Mouse (Mus musculus): ENCODE measurements at regions not wholly inside any gene's neighbourhood (a gene's known extent, or its start where the extent isn't known, plus 50 kb on each side); places are given as distances from the start of the nearest gene placed in this dataset.

DNA sequence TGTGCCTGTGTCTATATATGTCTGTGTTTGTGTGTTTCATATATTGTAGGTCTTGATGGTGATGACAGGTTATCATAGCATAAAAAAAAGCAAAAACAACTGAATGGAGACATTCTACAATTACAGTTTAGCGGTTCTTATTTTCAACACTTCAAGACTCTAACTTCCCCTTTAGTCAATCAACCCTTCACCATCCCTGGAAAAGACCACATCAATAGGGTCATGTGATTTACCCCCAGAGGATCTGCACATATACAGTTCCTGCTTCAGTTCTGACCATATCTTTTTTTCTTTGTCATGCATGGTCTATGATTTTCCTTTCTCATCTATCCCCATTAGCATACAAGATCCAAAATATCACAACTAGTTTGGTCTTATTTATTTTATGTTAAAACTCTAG lies 3348.9 kb upstream of the Lrrc6 start:
- Histone ChIP-seq H3K9me3 (ENCODE audit: control insufficient read depth, low read length) (no peaks in the 10 kb centered on the region), H3K4me1 (replicated peaks; ENCODE audit: control insufficient read depth, insufficient read depth) (no peaks in the 10 kb centered on the region), H3K4me3 (ENCODE audit: low read depth, low read length) (no peak overlapping the region), H3K36me3 (ENCODE audit: control insufficient read depth, insufficient read depth, low read length) (no peaks in the 10 kb centered on the region), H3K27ac (replicated peaks) (no peak overlapping the region), H3K9ac (ENCODE audit: low read length) (no peak overlapping the region), H3K27me3 (ENCODE audit: control insufficient read depth, insufficient read depth, low read length) (no peaks in the 10 kb centered on the region), H3K4me2 (replicated peaks; ENCODE audit: low read depth) (no peak overlapping the region)
- ATAC-seq (ENCODE audit: low FRiP score, low TSS enrichment) (no peak), DNase-seq (ENCODE audit: low spot score) (no peak)
- WGBS = 92% methylated on average over 1 of the region's 1 CpGs
- TF ChIP-seq CTCF (IDR thresholded peaks at IDR 0.05; ENCODE audit: low read depth) (no peak), EP300 (optimal IDR thresholded peaks at IDR 0.05) (no peak)

All from stomach, postnatal 0 days (tissue).